Mouse (Mus musculus) cortical plate, adult 2 months (tissue): ENCODE data around the gene Atp2a2.

Source experiments
- CTCF ChIP-seq: fragments of 200-500 bp; IDR thresholded peaks from 2 replicates; pipeline ENCODE4 v1.5.1; 2011; ENCODE audit warnings: mild to moderate bottlenecking, control low read depth, low read length; ENCODE audit not compliant: insufficient read depth; ENCODE audit errors: extremely low read depth
- POLR2A ChIP-seq: fragments of 200-500 bp; IDR thresholded peaks from 2 replicates; pipeline ENCODE4 v1.6.1; 2011; ENCODE audit warnings: mild to moderate bottlenecking, low read length, control low read depth; ENCODE audit not compliant: insufficient read depth; ENCODE audit errors: extremely low read depth

- no peak for TF ChIP-seq CTCF
- no peak for TF ChIP-seq POLR2A
These were observed 76.5 kb downstream of the Atp2a2 start for GRCm38 (mm10) chr5:122425550-122425949.
